Mouse (Mus musculus): ENCODE results near the gene Cdcp2.

Gene Cdcp2

DNA sequence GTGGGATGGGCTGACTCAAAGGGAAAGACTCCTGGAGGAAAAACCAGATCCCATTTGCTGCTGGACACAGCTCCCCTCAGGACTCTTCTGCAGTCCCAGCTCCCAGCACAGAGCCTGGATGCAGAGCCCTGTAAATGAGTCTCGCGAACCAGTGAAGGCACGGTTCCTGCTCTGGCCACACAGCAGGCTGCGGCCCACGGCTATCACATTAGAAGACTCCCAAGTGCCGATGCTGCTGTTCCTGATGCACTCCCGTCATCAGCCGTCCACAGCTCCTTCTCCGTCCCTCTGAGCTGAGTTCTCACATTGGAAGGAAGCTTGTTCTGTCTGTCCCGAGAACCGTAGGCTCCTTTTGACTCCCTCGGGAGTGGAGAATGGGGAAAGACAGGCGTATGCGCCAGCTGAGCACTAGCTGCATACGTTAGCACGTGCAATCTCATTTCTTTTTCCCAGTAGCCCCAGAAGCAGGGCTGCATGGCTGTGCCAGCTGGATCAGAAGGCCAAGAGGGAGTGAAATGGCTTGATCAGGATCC lies at the start of gene Cdcp2:
TSS of gene Cdcp2 (plus strand) at position 51 of the 533 bp plus-strand sequence.
- DNase-seq (ENCODE audit: low read depth) = no peak

DNA sequence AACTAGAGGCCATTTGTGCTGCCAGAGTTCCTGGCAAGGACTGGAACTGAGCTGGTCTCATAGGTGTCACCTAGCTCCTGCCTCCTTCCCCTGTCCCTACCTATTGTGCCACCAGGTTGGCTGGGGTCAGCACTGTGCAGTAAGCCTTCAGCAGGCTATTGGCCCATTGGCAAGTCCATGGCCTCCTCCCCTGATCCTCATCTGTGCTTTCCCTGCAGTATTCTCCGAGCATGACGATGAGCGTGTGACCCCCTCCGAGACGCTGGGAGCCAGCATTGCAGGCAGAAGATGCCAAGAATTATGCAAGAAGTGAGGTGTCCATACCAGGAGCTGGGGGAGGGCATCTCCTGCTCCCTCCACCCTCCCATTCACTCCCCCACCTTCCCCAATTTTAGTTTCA lies 48.9 kb upstream of the Cdcp2 start:
- DNase-seq (ENCODE audit: low read depth) = no peak

DNA sequence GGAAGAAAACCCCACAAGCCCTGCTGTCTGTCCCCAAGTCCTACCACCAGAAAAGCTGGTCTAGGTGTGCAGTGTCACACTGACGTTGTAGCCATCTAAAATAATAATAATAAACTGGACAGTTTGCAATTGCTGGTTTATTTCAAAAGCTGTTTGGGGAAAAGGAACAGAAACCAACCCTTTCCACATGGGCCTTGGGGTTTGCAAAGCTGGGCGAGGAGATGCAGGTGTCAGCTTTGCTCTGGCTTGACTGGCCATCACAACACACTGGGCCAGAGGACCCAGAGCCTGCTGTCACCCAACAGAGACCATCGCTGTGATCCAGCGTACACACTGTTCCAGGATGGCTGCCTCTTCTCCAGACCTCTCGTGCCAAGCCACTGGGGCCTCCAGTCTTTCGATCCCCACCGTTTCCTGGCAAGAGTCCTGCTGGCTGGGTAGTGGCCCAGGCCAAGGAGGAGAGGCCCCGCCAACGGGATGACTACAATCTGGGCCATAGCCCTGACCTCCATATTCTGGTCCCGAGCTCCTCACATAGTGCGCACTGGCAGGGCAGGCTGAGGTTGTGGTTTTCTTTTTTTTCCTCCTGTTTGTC lies 48.0 kb upstream of the Cdcp2 start:
- DNase-seq (ENCODE audit: low read depth) = no peak

DNA sequence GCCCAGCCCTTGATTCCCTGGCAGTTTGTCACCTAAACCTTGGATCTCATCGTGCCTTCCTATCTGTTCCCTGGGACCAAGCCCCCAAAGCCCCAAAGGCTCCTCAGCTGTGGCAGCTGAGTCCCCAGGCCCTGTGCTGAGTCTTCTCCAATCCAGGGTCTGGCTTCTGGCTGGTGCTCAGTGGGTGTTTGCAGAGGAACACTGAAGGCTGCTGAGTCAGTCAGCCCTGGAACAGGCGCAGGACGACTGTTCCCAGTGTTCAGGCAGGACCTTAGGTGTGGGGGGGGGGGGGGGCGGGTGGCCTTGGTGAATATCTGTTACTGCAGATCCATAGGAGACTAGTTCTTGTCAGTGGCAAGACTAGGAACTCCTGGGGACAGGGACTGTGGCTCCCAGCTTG lies 44.8 kb upstream of the Cdcp2 start:
- no peak for DNase-seq (ENCODE audit: low read depth)

DNA sequence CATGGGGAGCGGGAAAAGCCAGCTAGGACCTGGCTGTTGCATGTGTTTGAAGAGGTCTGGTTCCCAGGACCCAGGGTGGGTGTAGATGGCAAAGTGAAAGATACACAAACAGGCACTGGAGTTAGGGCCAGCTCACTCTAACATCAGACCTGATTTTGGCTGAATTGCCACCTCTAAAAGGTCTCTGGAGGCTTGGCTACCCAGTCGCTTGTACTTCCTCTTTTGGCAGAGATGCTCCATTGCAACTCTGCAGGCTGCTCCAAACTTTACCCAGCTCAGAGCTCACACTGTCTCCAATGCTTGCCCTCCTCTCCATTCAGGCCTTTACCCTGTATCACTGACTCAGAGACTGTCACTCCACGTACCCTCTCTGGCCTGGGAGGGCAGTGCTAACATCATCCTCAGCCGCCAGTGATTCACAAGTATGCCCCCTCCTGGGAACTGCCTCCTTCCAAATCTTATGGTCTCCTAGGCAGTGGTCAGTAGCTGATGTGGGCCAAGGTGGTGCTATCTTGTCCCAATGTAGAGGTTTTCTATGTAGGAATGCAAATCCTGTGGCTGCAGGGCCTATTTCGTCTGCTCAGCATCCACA lies 43.6 kb upstream of the Cdcp2 start:
- DNase-seq (ENCODE audit: low read depth) = no peak

DNA sequence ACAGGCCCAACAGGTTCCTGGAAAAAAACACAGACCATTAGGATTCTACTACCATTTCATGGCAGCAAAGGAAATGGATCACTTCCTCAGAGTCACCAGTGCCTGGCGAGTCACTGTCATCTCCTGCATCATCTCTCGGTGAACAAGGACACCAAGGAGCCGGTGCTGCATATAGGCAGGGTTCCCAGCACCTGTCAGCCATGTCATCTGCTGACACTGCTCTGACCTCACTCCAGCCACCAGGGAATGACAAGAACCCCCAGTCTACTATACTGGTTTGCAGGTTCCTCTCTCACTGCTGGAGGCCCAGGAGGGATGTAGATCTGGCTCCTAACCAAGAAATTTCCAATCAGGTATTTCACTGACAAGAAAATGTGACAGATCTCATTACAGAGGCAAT lies 40.6 kb upstream of the Cdcp2 start:
- DNase-seq (ENCODE audit: low read depth) = no peak

DNA sequence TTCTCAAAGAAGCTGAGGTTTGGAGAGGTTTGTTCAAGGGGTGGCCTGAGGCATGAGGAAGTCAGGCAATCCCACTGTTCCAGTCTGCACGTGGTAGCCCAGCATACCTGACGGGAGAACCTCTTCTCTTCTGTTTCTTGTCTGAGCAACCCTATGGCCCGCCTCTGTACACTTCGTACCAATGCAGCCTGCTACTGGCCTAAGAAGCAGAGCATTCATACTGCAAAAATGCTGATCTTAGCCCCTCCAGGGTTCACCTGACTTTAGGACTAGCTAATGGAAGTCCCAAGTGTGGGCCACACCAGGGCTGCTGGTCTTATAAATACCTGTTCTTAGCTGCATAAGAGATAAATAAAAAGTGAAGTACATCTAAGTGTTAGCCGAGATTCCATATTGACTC lies 38.3 kb upstream of the Cdcp2 start:
- no peak for DNase-seq (ENCODE audit: low read depth)

DNA sequence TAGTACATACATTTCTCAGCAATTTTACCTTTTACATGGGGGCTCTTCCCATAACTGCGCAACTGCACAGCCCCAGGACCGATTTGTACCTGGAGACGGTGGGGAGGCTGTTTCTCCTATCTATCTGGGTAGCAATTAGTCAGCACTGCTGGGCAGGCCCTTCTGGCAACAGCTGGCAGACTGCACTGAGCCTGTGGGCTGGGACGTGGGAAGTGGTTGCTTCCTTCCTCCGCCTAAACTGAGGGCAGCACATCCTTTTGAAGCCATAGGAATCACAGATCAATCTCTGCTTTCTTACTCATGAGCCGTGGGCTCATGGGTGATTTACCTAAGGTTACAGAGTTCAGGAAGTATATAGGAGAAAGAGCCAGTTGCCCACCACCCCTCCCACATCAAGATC lies 37.9 kb upstream of the Cdcp2 start:
- DNase-seq (ENCODE audit: low read depth) = no peak

DNA sequence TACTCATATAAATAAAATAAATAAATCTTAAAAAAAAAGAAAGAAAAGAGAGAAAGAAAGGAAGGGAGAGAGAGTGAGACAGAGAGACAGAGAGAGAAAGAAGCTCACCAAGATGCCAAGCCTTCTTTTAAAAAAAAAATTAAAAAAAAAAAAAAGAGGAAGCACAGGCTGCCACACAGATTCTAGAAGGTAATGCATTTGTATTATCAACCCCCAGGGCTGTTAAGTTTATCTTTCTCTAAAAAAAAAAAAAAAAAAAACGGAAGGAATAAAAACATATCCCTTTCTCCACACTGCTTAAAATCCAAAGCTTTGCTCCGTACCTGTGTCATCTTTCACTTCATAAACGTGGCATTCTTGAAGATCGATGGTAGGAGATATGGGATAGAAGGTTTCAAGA lies 35.1 kb upstream of the Cdcp2 start:
- DNase-seq (ENCODE audit: low read depth) = no peak

DNA sequence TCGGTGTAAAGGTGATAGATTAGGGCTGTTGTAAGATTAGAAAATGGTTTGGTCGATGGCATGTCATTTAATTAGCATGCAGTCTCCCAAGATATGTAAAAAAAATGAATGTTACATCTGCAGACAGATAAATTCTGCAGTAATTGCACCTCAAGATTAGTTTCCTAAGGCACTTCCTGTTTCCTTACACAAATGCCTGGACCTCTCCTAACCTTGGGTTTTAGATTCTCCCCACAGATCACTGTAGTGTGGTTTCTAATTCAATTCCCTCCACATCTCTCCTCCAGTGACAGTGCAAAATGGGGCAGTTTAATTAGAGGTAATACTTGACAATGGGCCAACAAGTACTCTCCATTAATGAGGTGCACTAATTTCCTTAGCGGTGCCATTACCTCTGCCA lies 33.5 kb upstream of the Cdcp2 start:
- DNase-seq (ENCODE audit: low read depth) = no peak

DNA sequence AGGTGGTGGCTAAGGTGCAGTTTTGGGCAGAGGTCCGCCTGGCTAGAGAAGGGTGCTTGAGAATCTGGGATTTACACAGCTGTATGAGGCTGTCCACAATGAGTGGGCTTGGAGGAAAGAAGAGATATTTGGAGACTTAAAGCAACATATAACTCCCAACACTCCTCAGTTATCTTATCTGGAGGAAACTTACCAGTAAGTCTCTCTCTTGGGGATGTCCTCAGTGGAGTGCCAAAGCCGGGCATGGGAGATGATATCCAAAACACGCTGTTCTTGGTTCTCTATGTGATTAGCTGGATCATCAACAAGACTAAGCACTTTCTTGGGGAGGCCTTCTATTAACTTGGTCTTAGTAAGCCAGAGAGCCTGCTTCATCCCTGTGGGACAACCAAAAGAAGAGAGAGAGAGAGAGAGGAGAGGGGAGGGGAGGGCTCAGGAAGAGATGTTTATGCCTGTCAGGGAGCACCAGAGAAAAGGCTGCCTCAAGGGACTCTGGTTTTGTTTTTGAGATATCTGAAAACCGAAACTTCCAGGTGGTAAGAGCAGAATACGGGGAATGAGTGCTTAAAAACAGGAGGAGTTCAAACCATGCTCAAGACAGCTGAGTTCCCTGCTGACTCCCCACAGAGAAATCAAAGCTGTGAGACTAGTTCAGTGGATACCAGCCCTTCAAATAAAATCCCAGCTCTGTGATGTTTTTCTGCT lies 32.1 kb upstream of the Cdcp2 start:
- no peak for DNase-seq (ENCODE audit: low read depth)

DNA sequence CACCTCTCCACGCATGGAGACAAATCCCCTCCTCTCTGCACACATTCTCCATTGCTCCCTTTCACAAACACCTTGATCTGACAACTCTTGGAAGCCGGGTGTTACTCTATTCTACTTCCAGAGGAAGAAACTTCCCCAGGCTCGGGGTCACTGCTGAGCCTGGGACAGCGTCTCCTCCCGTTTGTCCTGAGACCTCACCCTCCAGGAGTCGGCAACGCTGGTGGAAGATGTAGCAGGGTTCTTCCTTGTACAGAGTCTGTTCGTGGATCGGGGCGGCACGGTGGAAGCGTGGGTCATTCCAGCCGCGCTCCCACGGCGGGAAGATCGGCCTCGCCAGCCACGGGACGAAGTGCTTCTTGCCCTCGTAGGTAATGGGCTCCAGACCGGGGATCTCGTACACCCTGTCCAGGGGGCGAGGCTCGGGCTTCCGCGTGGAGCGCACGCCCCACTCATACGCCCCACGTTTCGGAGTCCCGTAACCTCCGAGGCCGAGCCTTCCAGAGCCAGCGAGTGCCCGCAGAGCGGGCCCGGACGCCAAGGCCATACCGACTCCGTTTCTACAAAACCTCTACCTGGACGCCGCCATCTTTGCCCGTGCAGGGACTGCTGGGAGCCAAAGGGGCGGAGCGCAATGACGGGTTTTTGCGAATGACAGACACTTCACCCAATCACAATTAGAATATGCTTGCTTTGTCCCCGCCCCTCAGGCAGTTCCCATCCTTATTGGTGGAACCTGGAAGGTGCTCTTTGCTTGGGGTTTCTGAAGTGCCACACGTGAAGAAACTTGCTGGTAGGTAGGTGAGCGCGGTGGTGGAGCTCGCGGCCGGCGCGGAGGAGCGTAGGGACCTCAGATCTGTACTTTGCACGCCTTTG lies 30.2 kb upstream of the Cdcp2 start, which contains the start of the genes Mrpl37 and Cyb5rl:
TSS of gene Mrpl37 (minus strand) at position 617 of the 873 bp plus-strand sequence.
TSS of gene Cyb5rl (plus strand) at position 737 of the 873 bp plus-strand sequence.
- DNase-seq (ENCODE audit: low read depth) = peak; percentile 99

DNA sequence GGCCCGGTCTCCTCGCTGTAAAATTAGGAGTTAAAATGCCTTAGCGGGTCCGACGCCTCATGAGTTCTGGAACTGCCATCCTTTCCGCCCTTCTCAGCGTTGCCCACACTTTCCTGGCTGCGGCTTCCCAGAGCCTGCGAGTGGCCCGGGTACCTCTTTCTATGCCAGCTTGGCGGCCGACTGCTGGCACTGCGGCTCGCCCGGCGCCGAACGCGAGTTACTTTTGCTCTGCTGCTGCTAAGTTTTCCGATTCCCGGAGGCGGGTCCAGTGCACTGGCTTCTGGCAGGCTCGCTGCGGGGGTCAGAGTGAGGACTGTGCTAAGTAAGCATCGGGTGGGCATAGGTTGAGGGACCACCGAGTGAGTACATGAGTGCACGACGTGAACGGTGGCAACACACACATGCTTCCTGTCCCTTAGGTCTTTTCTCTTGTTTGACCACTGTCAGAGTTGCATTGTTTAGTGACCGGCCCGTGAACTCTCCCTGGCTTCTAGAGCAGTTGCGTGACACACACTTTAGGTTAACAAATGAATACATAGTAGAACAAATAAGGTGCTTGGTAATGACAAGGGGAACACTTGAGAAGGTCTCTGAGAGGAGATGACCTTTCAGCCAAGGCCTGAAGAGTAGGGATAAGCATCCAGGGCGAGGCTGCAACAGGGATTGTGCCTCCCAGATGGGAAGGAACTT lies 29.4 kb upstream of the Cdcp2 start:
- DNase-seq (ENCODE audit: low read depth) = no peak

DNA sequence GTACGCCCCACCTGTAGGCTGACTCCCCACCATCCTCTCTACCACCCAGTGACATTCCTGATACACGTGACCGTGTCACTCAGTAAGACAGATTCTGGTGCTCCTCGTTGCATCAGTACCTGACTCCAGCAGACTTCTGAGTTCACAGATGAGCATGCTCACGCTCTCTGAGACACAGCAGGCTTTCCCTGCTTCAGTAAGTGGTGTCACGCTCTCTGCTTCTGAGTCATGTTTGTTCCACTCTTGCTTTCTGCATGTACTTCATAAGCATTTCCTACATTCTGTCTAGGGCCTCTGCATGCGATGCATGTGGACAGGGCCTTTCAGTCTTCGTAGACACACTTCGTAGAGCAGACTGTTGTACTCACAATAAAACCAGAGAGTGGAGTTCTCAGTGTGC lies 24.3 kb upstream of the Cdcp2 start:
- no peak for DNase-seq (ENCODE audit: low read depth)

DNA sequence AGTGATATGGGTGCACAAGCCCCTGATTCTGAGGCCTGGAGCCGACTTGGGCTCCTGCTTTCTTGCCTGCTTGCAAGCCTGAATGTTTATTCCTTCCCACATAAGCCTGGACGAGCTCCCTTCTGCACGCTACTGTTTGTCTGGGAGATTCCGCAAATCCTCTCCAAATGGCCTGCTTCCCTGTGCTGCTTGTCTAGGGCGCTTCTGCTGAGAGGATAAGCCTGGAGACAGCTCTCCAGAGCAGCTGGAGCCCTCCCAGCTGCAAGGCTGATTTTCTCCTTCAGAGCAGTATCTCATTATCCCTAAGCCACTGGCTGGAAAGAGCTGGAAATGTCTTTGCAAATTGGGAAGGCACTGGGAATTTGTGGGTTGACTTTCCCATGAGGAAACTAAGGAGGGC lies 21.2 kb upstream of the Cdcp2 start:
- DNase-seq (ENCODE audit: low read depth) = no peak

DNA sequence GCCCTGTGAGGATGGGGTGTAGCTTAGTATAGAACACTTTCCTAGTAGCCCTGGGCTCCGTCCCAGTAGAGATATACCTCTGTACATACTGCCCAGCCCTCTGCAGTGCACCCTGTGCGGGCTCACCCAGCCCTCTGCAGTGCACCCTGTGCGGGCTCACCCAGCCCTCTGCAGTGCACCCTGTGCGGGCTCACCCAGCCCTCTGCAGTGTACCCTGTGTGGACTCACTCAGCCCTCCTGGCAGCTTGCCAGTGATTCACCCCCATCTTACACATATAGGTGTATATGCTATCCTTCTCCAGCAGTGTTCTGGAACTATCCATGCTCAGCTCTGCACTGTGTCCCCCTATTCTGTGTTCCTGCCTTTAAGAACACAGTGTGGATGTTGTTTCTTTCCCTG lies 17.8 kb upstream of the Cdcp2 start:
- no peak for DNase-seq (ENCODE audit: low read depth)

DNA sequence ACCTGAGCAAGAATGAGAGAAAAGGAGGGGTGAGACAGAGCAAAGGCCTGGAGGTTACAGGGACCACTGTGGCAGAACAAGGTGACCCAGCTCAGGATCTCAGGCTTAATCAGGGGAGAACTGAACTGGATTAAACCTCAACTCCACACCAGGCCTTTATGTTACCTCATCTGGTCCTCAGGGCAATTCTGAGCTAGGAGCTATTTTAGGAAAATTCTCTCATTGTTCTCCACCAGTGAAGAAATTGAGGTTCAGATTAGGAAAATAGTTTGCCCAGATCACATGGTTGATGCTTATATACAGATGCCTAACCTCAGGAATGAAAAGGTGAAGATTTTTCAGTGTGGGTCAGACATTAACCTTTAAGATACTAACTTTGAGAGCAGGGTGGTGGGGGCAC lies 17.0 kb upstream of the Cdcp2 start:
- DNase-seq (ENCODE audit: low read depth) = no peak

DNA sequence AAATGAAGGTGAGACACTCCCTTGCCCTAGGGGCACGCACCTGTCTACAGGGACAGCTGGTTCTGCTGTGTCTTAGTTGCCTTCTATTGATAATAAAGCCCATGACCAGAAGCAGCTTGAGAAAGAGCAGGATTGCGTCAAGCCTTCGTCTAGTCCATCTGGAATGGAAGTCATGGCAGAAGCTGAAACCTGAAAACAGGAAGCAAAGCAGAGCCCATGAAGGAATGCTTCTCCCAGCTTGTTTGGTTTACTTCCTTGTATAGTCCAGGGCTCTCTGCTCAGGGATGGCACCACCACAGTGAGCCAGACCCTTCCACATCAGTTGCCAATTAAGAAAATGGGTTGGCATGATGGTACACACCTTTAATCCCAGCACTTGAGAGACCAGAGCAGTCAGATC lies 14.5 kb upstream of the Cdcp2 start:
- no peak for DNase-seq (ENCODE audit: low read depth)

DNA sequence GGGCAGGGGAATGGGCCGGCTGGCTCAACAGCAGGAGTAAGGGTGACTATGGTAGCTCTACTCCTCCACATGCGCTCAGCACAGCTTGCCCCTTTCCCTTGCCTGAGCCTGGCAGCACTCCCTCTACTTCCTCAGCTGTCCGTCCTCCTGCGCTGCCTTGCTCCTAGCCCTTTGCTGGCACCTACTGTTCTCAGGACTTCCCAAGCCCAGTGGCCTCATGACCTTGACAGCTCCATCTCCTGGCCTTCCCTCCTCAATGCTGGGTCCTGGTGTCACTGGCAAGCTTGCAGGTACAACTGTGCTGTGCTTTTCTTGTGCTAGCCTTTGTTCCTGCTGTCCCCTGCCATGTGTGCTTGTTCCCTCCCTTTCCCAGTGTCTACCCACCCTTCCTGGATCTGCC lies 13.6 kb upstream of the Cdcp2 start:
- DNase-seq (ENCODE audit: low read depth) = no peak

DNA sequence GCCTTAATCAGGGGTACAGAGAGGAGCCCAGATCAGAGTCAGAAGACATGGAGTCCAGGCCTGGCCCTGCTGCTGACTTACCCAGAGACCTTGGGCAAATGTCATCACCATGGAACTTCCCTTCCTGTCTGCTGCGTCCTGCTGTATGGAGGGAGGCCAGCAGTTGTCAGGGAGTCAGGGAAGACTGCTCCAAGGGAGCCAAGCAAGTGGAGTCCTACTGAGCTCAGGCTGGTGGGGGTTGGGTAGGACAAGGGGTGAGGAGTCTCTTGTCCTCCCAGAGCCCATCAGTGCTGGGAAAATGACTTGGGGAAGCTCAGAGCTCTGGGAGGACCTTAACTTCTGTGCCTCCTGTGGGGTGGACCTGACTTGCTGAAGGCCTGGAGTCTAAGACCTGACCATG lies 12.3 kb upstream of the Cdcp2 start:
- no peak for DNase-seq (ENCODE audit: low read depth)

DNA sequence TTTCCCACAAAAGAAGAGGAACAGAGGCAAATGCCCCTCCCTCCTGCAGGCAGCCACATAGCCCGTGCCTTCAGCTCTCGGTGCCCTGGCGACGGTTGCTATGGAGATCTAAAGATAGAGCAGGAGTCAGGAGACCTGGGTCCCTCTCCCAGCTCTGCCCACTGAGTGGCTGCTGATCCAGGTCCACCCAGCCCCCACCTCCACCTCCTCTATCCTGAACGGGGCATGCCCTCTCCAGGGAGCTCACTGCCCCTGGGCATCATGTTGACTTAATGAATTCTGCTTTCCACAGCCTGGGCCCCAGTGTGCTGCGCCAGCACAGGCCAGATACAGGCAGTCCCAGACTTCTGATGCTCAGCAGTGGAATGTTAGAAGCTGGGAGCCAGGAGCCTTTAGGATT lies 11.8 kb upstream of the Cdcp2 start:
- no peak for DNase-seq (ENCODE audit: low read depth)

DNA sequence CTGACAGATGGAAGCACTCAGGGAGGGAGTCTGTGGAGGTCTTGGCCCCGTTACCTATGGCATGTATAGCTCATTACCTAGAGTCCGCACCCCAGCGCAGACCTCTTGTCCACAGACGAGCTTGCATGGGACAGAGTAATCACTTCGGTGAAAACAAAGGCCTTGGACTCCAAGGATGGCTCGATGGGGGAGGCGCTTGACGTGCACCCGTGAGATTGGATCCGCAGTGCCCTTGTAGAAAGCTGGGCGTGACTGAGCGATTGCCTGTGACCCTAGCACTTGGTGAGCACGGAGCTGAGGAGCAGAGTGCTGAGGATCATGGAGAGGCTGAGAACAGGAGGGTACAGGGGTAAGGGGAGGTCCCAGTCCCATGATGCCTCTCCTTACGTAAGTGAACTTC lies 5.0 kb upstream of the Cdcp2 start:
- DNase-seq (ENCODE audit: low read depth) = no peak

Measured in induced T-regulatory cell, adult 2 months (primary cell).